Mouse (Mus musculus) midbrain, embryonic 14.5 days (tissue): Measurements from ENCODE around the gene Dst. TPM values are rescaled to one million over a fixed set of nuclear protein-coding genes. Genes with fewer than 3 reads are reported as not detected.

Experiments
- ATAC-seq: fragments of 200-750 bp; cut with Nextera tagmentation; 2 replicates; pipeline ENCODE4 v1.8.0; 2017; ENCODE audit warnings: moderate number of reproducible peaks, moderate library complexity; ENCODE audit not compliant: low FRiP score, low TSS enrichment
- DNase-seq: peaks from one replicate; pipeline ENCODE4 v3.0.0-alpha.2; 2015
- H3K27ac ChIP-seq: fragments of 300-500 bp; sonication (generic); replicated peaks from 2 replicates; pipeline ENCODE4 v1.5.1; 2014; ENCODE audit warnings: mild to moderate bottlenecking, low read depth, low read length, moderate library complexity
- H3K27me3 ChIP-seq: fragments of 300-500 bp; sonication (generic); 2 replicates; pipeline ENCODE4 v1.6.1; 2014; ENCODE audit warnings: low read length, control low read depth, mixed read lengths; ENCODE audit not compliant: control insufficient read depth, insufficient read depth
- H3K36me3 ChIP-seq: fragments of 300-500 bp; sonication (generic); 2 replicates; pipeline ENCODE4 v1.6.1; 2014; ENCODE audit warnings: low read length, control low read depth; ENCODE audit not compliant: control insufficient read depth, insufficient read depth
- H3K4me1 ChIP-seq: fragments of 300-500 bp; sonication (generic); 2 replicates; pipeline ENCODE4 v1.6.1; 2014; ENCODE audit warnings: mild to moderate bottlenecking, antibody characterized with exemption, low read length, control low read depth; ENCODE audit not compliant: control insufficient read depth, insufficient read depth
- H3K4me2 ChIP-seq: fragments of 300-500 bp; sonication (generic); 2 replicates; pipeline ENCODE4 v1.6.1; 2014; ENCODE audit warnings: mild to moderate bottlenecking, low read length, moderate library complexity
- H3K4me3 ChIP-seq: fragments of 300-500 bp; sonication (generic); replicated peaks from 2 replicates; pipeline ENCODE4 v1.5.1; 2014; ENCODE audit warnings: low read depth, low read length
- H3K9ac ChIP-seq: fragments of 300-500 bp; sonication (generic); replicated peaks from 2 replicates; pipeline ENCODE4 v1.6.1; 2014; ENCODE audit warnings: mild to moderate bottlenecking, low read length, moderate library complexity
- H3K9me3 ChIP-seq: fragments of 300-500 bp; sonication (generic); 2 replicates; pipeline ENCODE4 v1.6.1; 2016; ENCODE audit warnings: low read length, control low read depth, mixed read lengths; ENCODE audit not compliant: control insufficient read depth
- WGBS: fragments of 180-500 bp; shearing (Covaris S2); extraction: QIAGEN DNeasy Blood & Tissue Kit; methylation state at CpG from one replicate; pipeline ENCODE4 v1.1.7; 2014; 5-methylcytosine and 5-hydroxymethylcytosine counted together
- polyA plus RNA-seq: library from polyadenylated mRNA; unstranded; fragments of >200 nt; fragmentation: Nextera tagmentation; extraction: Ambion mirVana; gene quantifications from 2 replicates; pipeline ENCODE4 v1.2.1, GENCODE M21; 2014

Gene Dst
- polyA plus RNA-seq, 1 experiment from 2014 or later = 59.8 TPM

GRCm38 (mm10) chr1:34109599-34110210, 201.7 kb downstream of the Dst start:
- no peak for DNase-seq
- WGBS = 76% methylated on average over 6 of the region's 6 CpGs
- H3K27ac ChIP-seq = no peak overlapping the region
- no peaks in the 10 kb centered on the region for H3K27me3 ChIP-seq
- no peak overlapping the region for H3K4me2 ChIP-seq
- H3K4me3 ChIP-seq = no peak overlapping the region
- 0 out of 2 replicates have a peak, but pooled peaks cover 8% of the 10 kb centered on the region for H3K4me1 ChIP-seq
- ATAC-seq = no peak
- no peaks in the 10 kb centered on the region for H3K36me3 ChIP-seq
- H3K9ac ChIP-seq = no peak overlapping the region
- H3K9me3 ChIP-seq = no peaks in the 10 kb centered on the region

GRCm38 (mm10) chr1:34110862-34111261, 202.8 kb downstream of the Dst start:
- no peak overlapping the region for H3K4me3 ChIP-seq
- WGBS = 75% methylated on average over 2 of the region's 2 CpGs

GRCm38 (mm10) chr1:34111954-34112353, 203.9 kb downstream of the Dst start:
- H3K4me2 ChIP-seq = no peak overlapping the region
- no peak overlapping the region for H3K4me3 ChIP-seq
- H3K27ac ChIP-seq = no peak overlapping the region
- no peaks in the 10 kb centered on the region for H3K9me3 ChIP-seq
- no peaks in the 10 kb centered on the region for H3K36me3 ChIP-seq
- ATAC-seq (no peak), DNase-seq (no peak)
- no peaks in the 10 kb centered on the region for H3K27me3 ChIP-seq
- no peak overlapping the region for H3K9ac ChIP-seq
- H3K4me1 ChIP-seq = 0 out of 2 replicates have a peak, but pooled peaks cover 3% of the 10 kb centered on the region
- 95% methylated on average over 2 of the region's 2 CpGs for WGBS

More at GRCm38 (mm10) chr1:34110862-34111261, 202.8 kb downstream of the Dst start:
- Histone ChIP-seq H3K4me2 (no peak overlapping the region), H3K4me1 (0 out of 2 replicates have a peak, but pooled peaks cover 8% of the 10 kb centered on the region), H3K9me3 (no peaks in the 10 kb centered on the region), H3K27ac (no peak overlapping the region), H3K36me3 (no peaks in the 10 kb centered on the region), H3K27me3 (no peaks in the 10 kb centered on the region), H3K9ac (no peak overlapping the region)
- DNase-seq = no peak
- no peak for ATAC-seq

- H3K36me3 ChIP-seq = no peaks in the 10 kb centered on the region
- no peaks in the 10 kb centered on the region for H3K27me3 ChIP-seq
- no peak overlapping the region for H3K27ac ChIP-seq
- 84% methylated on average over 11 of the region's 11 CpGs for WGBS
- H3K9ac ChIP-seq = no peak overlapping the region
- H3K9me3 ChIP-seq = no peaks in the 10 kb centered on the region
- DNase-seq (no peak), ATAC-seq (no peak)
- H3K4me1 ChIP-seq = no peaks in the 10 kb centered on the region
- H3K4me2 ChIP-seq = no peak overlapping the region
- H3K4me3 ChIP-seq = no peak overlapping the region
Observed at GRCm38 (mm10) chr1:34116444-34116843, 208.4 kb downstream of the Dst start.

GRCm38 (mm10) chr1:34117056-34117455, 209.0 kb downstream of the Dst start:
- Histone ChIP-seq H3K27me3 (no peaks in the 10 kb centered on the region), H3K9me3 (no peaks in the 10 kb centered on the region), H3K9ac (no peak overlapping the region), H3K27ac (no peak overlapping the region), H3K4me2 (no peak overlapping the region), H3K4me3 (no peak overlapping the region), H3K4me1 (no peaks in the 10 kb centered on the region), H3K36me3 (no peaks in the 10 kb centered on the region)
- ATAC-seq (no peak), DNase-seq (no peak)
- 94% methylated on average over 9 of the region's 9 CpGs for WGBS

GRCm38 (mm10) chr1:34117709-34118108, 209.7 kb downstream of the Dst start:
- 49% methylated on average over 3 of the region's 3 CpGs for WGBS
- Histone ChIP-seq H3K4me2 (no peak overlapping the region), H3K9ac (no peak overlapping the region), H3K9me3 (no peaks in the 10 kb centered on the region), H3K27me3 (no peaks in the 10 kb centered on the region), H3K27ac (no peak overlapping the region), H3K4me3 (no peak overlapping the region), H3K4me1 (no peaks in the 10 kb centered on the region), H3K36me3 (no peaks in the 10 kb centered on the region)
- no peak for ATAC-seq
- DNase-seq = peak; percentile 76

GRCm38 (mm10) chr1:34120066-34120465, 212.0 kb downstream of the Dst start:
- H3K36me3 ChIP-seq = no peaks in the 10 kb centered on the region
- ATAC-seq (no peak), DNase-seq (no peak)
- no peak overlapping the region for H3K27ac ChIP-seq
- no peak overlapping the region for H3K4me3 ChIP-seq
- no peaks in the 10 kb centered on the region for H3K9me3 ChIP-seq
- 89% methylated on average over 6 of the region's 6 CpGs for WGBS
- H3K27me3 ChIP-seq = no peaks in the 10 kb centered on the region
- no peaks in the 10 kb centered on the region for H3K4me1 ChIP-seq
- no peak overlapping the region for H3K4me2 ChIP-seq
- no peak overlapping the region for H3K9ac ChIP-seq

- no peak overlapping the region for H3K4me2 ChIP-seq
- 80% methylated on average over 6 of the region's 6 CpGs for WGBS
- DNase-seq (no peak), ATAC-seq (no peak)
- no peaks in the 10 kb centered on the region for H3K9me3 ChIP-seq
- no peak overlapping the region for H3K9ac ChIP-seq
- H3K27ac ChIP-seq = no peak overlapping the region
- no peak overlapping the region for H3K4me3 ChIP-seq
- H3K4me1 ChIP-seq = no peaks in the 10 kb centered on the region
- H3K27me3 ChIP-seq = no peaks in the 10 kb centered on the region
- H3K36me3 ChIP-seq = no peaks in the 10 kb centered on the region
Observed at GRCm38 (mm10) chr1:34120602-34121001, 212.6 kb downstream of the Dst start.
